Mouse (Mus musculus): Measurements from ENCODE around the gene Ddx10. TPM values are rescaled to one million over a fixed set of nuclear protein-coding genes. Genes with fewer than 3 reads are reported as not detected.

The Ddx10 gene
- 14.5 and 15.4 TPM in 2 replicates for polyA plus RNA-seq (2012; ENCODE audit: insufficient read depth, insufficient read length, missing spikeins)

DNA sequence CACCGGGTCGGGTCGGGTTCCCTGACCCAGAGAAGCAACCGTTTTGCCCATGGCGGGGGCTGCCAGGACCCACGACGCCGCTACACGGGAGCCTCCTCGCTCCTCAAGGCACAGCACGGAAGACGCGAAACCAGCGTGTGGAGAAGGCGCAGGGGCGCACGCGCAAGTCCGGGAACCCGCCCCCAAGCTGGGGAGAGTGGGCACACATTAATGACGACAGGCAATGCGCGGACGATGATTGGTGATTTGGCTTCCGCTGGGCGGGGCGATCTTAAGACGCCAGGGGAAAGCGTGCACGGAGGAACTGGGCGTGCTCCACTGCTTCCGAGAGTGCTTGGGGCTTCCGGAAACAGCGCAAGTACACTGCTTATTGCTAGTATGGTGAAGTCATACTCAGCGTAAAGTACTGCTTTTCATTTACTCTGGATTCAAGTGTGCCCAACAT lies at the start of gene Ddx10:
Gene Ddx10 (minus strand): TSS at position 101 of the 445 bp plus-strand sequence.
- H3K27ac ChIP-seq (ENCODE audit: insufficient read depth, low read depth, low read length), result no peak within 1 kb of the TSS
- TF ChIP-seq POLR2A (IDR thresholded peaks at IDR 0.05; ENCODE audit: borderline replicate concordance, low read depth, low read length) (no peak), CTCF (IDR thresholded peaks at IDR 0.05; ENCODE audit: low read depth, low read length) (no peak)
- peaks cover 6% of the 10 kb centered on the region for H3K4me1 ChIP-seq (ENCODE audit: control insufficient read depth, insufficient read depth, low read length)
- H3K4me3 ChIP-seq (ENCODE audit: insufficient read depth, low read length), result peak within 1 kb of the TSS; percentile 84

DNA sequence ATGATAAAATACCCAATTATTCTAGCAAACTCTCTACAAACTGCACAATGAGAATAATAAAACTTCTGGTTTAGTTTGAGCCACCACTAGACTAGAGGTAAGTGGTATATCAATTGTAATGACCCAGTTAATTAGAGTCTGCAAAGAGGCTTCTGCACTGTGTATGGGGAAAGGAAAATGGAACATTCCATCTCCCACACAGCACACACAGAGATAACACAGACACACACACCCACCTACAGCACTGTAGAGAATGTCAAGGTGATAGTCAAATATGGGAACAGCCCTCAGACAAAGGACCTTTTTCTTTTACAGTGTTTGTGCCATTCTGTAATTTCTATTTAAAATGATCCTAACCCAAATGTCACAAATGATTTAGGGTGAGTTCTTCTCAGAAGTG lies 45.0 kb upstream of the Ddx10 start:
- no peaks in the 10 kb centered on the region for H3K4me1 ChIP-seq (ENCODE audit: control insufficient read depth, insufficient read depth, low read length)
- no peak overlapping the region for H3K4me3 ChIP-seq (ENCODE audit: insufficient read depth, low read length)
- no peak overlapping the region for H3K27ac ChIP-seq (ENCODE audit: insufficient read depth, low read depth, low read length)
- TF ChIP-seq CTCF (IDR thresholded peaks at IDR 0.05; ENCODE audit: low read depth, low read length), result no peak
- TF ChIP-seq POLR2A (IDR thresholded peaks at IDR 0.05; ENCODE audit: borderline replicate concordance, low read depth, low read length), result no peak

DNA sequence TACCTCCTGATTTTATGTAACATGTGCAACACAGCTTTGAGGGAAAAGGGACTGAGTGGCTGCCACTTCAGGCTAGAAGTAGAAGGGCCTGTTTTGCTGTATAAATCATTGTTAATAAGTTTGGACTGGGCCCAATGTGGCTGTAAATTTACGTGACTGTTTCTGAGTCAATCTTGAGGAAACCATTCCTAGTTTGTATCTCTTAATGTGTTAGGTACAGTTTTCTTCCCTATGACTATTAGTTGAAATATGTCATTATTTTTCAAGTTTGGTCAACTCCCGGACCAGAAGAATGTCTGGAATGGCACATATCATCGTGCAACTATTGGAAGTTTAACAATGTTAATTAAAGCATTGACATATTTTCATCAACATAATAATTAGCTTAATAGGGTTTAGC lies 42.2 kb upstream of the Ddx10 start:
- TF ChIP-seq CTCF (IDR thresholded peaks at IDR 0.05; ENCODE audit: low read depth, low read length) (no peak), POLR2A (IDR thresholded peaks at IDR 0.05; ENCODE audit: borderline replicate concordance, low read depth, low read length) (no peak)
- Histone ChIP-seq H3K4me3 (ENCODE audit: insufficient read depth, low read length) (no peak overlapping the region), H3K27ac (ENCODE audit: insufficient read depth, low read depth, low read length) (no peak overlapping the region), H3K4me1 (ENCODE audit: control insufficient read depth, insufficient read depth, low read length) (no peaks in the 10 kb centered on the region)

DNA sequence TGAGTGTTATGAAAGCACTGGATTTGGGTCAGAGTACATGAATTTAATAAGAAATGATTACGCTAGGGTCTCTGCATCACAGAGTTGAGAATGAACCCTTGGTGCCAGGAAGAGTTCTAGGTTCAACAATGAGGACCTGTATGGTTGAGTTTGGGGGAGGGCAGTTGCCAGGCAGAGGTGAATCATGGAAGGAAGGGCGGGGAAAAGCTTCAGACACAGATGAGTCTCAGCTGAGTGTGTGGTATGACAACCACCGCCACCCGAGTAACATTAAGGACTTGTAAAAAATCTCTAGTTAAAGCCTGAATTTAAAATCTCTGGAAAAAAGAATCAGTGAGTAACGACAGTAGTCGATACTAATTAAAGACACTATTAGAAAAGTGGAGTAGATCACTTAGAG lies 38.9 kb upstream of the Ddx10 start:
- H3K4me1 ChIP-seq (ENCODE audit: control insufficient read depth, insufficient read depth, low read length), result no peaks in the 10 kb centered on the region
- no peak overlapping the region for H3K4me3 ChIP-seq (ENCODE audit: insufficient read depth, low read length)
- TF ChIP-seq CTCF (IDR thresholded peaks at IDR 0.05; ENCODE audit: low read depth, low read length), result no peak
- no peak for TF ChIP-seq POLR2A (IDR thresholded peaks at IDR 0.05; ENCODE audit: borderline replicate concordance, low read depth, low read length)
- H3K27ac ChIP-seq (ENCODE audit: insufficient read depth, low read depth, low read length), result no peak overlapping the region

DNA sequence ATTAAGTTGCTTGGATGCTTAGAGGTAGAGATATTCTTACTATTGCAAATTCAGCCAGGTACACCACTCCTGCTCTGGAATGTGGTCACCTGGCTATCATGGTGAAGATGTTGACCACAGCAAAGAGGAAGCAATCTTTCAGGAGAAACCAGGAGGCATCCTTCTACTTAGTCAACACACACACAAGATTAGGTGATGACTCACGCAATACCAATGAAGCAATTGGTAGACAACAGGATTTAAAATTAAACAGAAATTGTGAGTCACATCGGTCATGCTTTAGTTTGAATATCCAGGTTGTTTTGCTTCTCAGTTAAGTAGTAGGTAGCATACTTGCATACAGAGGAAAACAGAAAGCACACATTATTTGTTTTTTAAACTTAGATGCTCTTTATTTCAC lies 31.1 kb upstream of the Ddx10 start:
- H3K27ac ChIP-seq (ENCODE audit: insufficient read depth, low read depth, low read length), result no peak overlapping the region
- H3K4me1 ChIP-seq (ENCODE audit: control insufficient read depth, insufficient read depth, low read length), result peaks cover 3% of the 10 kb centered on the region; the same call in 1 of the 2 replicates
- TF ChIP-seq CTCF (IDR thresholded peaks at IDR 0.05; ENCODE audit: low read depth, low read length) (no peak), POLR2A (IDR thresholded peaks at IDR 0.05; ENCODE audit: borderline replicate concordance, low read depth, low read length) (no peak)
- no peak overlapping the region for H3K4me3 ChIP-seq (ENCODE audit: insufficient read depth, low read length)

DNA sequence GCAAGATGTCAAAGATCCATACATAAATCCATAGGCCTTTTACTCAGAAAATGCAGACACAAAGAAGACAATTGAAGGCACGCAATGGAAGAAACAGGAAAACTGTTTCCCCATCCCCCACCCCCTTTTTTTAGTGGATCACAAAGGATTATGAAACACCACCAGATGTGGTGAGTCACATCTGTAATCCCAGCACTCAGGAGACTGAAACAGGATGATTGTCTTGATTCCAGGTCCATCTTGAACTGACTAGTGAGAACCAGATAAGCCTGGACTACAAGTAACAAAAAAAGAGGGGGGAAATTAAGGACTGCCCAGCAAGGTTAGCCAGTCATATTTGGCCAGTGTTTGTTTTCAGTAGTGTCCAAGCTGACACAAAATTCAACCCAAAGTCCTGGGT lies 28.5 kb upstream of the Ddx10 start:
- TF ChIP-seq POLR2A (IDR thresholded peaks at IDR 0.05; ENCODE audit: borderline replicate concordance, low read depth, low read length) (no peak), CTCF (IDR thresholded peaks at IDR 0.05; ENCODE audit: low read depth, low read length) (no peak)

DNA sequence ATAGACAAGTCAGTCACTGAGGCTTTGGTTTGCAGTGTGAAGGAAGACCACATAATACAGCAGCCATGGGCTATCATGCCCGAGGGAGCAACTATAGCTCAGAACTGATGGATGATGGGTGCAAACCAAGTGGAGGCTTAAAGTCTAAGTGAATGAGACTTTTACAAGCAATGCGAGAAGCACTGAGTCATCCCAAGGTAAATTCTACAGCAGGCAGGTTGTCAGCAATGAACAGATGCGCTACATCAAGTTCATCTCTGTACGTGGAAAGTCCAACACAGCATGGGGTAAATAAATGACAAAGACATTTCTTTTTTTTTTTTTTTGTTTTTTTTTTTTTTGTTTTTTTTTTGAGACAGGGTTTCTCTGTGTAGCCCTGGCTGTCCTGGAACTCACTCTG lies 24.9 kb upstream of the Ddx10 start:
- TF ChIP-seq CTCF (IDR thresholded peaks at IDR 0.05; ENCODE audit: low read depth, low read length) (no peak), POLR2A (IDR thresholded peaks at IDR 0.05; ENCODE audit: borderline replicate concordance, low read depth, low read length) (no peak)
- Histone ChIP-seq H3K4me1 (ENCODE audit: control insufficient read depth, insufficient read depth, low read length) (peaks cover 3% of the 10 kb centered on the region; the same call in 1 of the 2 replicates), H3K4me3 (ENCODE audit: insufficient read depth, low read length) (no peak overlapping the region), H3K27ac (ENCODE audit: insufficient read depth, low read depth, low read length) (no peak overlapping the region)

More for the DNA sequence above, 28.5 kb upstream of the Ddx10 start:
- H3K4me3 ChIP-seq (ENCODE audit: insufficient read depth, low read length), result no peak overlapping the region
- H3K27ac ChIP-seq (ENCODE audit: insufficient read depth, low read depth, low read length), result no peak overlapping the region
- peaks cover 3% of the 10 kb centered on the region; the same call in 1 of the 2 replicates for H3K4me1 ChIP-seq (ENCODE audit: control insufficient read depth, insufficient read depth, low read length)

DNA sequence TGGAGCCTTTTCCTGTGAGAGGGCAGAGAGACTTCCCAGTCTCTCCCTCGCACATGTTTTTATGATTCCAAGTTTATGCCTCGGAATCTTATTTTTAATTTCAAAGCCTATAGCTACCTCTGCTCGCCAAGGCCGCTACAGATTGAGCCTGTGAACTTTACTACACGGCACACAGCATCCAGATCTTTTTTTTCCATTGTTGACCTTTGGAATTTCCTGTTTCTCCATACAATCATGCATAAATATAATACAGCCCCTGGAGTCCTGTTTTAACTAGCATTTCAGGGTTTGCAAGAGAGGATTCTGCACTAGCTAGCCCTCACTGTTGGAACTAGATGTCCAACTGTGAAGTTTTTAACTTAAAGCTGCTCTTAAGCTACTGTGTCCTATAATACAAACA lies 24.4 kb upstream of the Ddx10 start:
- TF ChIP-seq POLR2A (IDR thresholded peaks at IDR 0.05; ENCODE audit: borderline replicate concordance, low read depth, low read length) (no peak), CTCF (IDR thresholded peaks at IDR 0.05; ENCODE audit: low read depth, low read length) (no peak)
- no peak overlapping the region for H3K27ac ChIP-seq (ENCODE audit: insufficient read depth, low read depth, low read length)
- H3K4me3 ChIP-seq (ENCODE audit: insufficient read depth, low read length), result no peak overlapping the region
- peaks cover 3% of the 10 kb centered on the region; the same call in 1 of the 2 replicates for H3K4me1 ChIP-seq (ENCODE audit: control insufficient read depth, insufficient read depth, low read length)

DNA sequence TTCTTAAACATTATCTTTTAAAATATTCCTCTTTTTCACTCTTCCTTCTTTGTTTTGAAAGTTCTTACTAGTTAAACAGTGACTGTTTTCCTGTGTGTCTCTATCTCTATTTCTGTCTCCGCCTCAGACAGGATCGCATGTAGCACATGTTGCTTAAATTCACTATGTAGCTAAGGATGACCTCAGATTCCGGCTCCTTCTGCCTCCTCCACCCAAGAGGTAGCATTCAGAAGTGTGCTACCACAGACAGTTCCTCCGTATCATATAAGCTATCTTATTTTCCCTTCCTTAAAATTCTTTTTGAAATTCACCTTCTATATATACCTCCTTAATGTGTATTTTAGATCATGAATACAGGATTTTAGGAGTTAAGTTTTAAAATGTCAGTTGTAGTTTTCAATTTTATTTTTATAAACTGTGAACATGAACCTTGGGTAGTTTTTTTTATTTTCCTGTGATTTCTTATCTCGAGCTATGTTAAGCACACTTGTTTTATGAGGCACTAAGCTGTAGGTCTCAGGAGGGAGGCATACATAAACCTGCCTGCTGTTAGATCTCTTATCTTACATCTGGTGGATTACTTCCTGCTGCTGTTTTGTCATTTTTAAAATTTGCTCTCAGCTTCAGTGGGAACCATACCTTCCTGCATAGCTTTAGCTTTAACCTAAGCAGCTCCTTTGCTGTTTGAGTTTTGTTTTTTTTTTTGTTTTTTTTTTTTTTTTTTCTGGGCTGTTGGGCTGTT lies 23.6 kb upstream of the Ddx10 start:
- H3K27ac ChIP-seq (ENCODE audit: insufficient read depth, low read depth, low read length), result no peak overlapping the region
- no peak for TF ChIP-seq CTCF (IDR thresholded peaks at IDR 0.05; ENCODE audit: low read depth, low read length)
- no peak for TF ChIP-seq POLR2A (IDR thresholded peaks at IDR 0.05; ENCODE audit: borderline replicate concordance, low read depth, low read length)
- peaks cover 2% of the 10 kb centered on the region; the same call in 1 of the 2 replicates for H3K4me1 ChIP-seq (ENCODE audit: control insufficient read depth, insufficient read depth, low read length)
- no peak overlapping the region for H3K4me3 ChIP-seq (ENCODE audit: insufficient read depth, low read length)

DNA sequence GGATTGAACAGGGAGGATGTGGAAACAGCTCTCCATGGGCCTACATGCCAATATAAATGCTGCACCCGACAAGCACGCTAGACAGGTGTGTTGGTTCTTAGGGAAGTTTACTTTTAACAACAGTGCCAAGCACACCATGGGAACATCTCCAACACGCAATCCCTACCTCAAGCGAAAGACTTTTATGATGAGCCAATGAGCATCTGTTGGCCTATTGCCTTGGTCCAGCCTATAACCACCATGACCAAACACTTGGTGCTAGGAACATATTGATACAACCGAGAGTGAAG lies 21.6 kb upstream of the Ddx10 start:
- TF ChIP-seq POLR2A (IDR thresholded peaks at IDR 0.05; ENCODE audit: borderline replicate concordance, low read depth, low read length), result no peak
- no peak for TF ChIP-seq CTCF (IDR thresholded peaks at IDR 0.05; ENCODE audit: low read depth, low read length)
- Histone ChIP-seq H3K27ac (ENCODE audit: insufficient read depth, low read depth, low read length) (no peak overlapping the region), H3K4me3 (ENCODE audit: insufficient read depth, low read length) (no peak overlapping the region), H3K4me1 (ENCODE audit: control insufficient read depth, insufficient read depth, low read length) (no peaks in the 10 kb centered on the region)
